Mouse (Mus musculus) liver (tissue): Measurements from ENCODE around the gene Iqsec3.

Experiments used
- DNase-seq: peaks from one replicate; pipeline ENCODE4 v3.0.0-alpha.2; 2020; ENCODE audit warnings: mixed read lengths

Iqsec3 gene

GRCm38 (mm10) chr6:121357232-121357631, 116.2 kb downstream of the Iqsec3 start:
- no peak for DNase-seq

- DNase-seq = no peak
Observed at GRCm38 (mm10) chr6:121356041-121356440, 117.4 kb downstream of the Iqsec3 start.

GRCm38 (mm10) chr6:121352276-121352675, 121.2 kb downstream of the Iqsec3 start:
- no peak for DNase-seq

GRCm38 (mm10) chr6:121346428-121346827, 127.0 kb downstream of the Iqsec3 start:
- DNase-seq = peak; percentile 40

- no peak for DNase-seq
Observed at GRCm38 (mm10) chr6:121344329-121344728, 129.1 kb downstream of the Iqsec3 start.

GRCm38 (mm10) chr6:121343771-121344123, 129.7 kb downstream of the Iqsec3 start:
- DNase-seq = no peak

GRCm38 (mm10) chr6:121343026-121343770, 130.3 kb downstream of the Iqsec3 start, which contains the start of gene Slc6a12:
Gene Slc6a12, plus strand, starts transcription at chr6:121343076.
- peak; percentile 9 for DNase-seq

GRCm38 (mm10) chr6:121341650-121342049, 131.8 kb downstream of the Iqsec3 start:
- DNase-seq = no peak

- DNase-seq = no peak
Observed at GRCm38 (mm10) chr6:121338519-121338896, 135.0 kb downstream of the Iqsec3 start.

GRCm38 (mm10) chr6:121337770-121338518, 135.5 kb downstream of the Iqsec3 start:
- DNase-seq = peak; percentile 79

- DNase-seq = no peak
Observed at GRCm38 (mm10) chr6:121337229-121337628, 136.2 kb downstream of the Iqsec3 start.

GRCm38 (mm10) chr6:121336558-121336957, 136.9 kb downstream of the Iqsec3 start:
- peak; percentile 86 for DNase-seq

- DNase-seq = no peak
Observed at GRCm38 (mm10) chr6:121335841-121336240, 137.6 kb downstream of the Iqsec3 start.

GRCm38 (mm10) chr6:121329848-121330508, 143.5 kb downstream of the Iqsec3 start:
- DNase-seq = no peak

GRCm38 (mm10) chr6:121328417-121328884, 145.0 kb downstream of the Iqsec3 start:
- no peak for DNase-seq

GRCm38 (mm10) chr6:121326486-121327069, 146.9 kb downstream of the Iqsec3 start:
- DNase-seq = no peak

GRCm38 (mm10) chr6:121325740-121326139, 147.7 kb downstream of the Iqsec3 start:
- no peak for DNase-seq

GRCm38 (mm10) chr6:121325298-121325697, 148.2 kb downstream of the Iqsec3 start:
- no peak for DNase-seq
